Mouse (Mus musculus): ENCODE results near the gene Fhod1.

The Fhod1 gene

DNA sequence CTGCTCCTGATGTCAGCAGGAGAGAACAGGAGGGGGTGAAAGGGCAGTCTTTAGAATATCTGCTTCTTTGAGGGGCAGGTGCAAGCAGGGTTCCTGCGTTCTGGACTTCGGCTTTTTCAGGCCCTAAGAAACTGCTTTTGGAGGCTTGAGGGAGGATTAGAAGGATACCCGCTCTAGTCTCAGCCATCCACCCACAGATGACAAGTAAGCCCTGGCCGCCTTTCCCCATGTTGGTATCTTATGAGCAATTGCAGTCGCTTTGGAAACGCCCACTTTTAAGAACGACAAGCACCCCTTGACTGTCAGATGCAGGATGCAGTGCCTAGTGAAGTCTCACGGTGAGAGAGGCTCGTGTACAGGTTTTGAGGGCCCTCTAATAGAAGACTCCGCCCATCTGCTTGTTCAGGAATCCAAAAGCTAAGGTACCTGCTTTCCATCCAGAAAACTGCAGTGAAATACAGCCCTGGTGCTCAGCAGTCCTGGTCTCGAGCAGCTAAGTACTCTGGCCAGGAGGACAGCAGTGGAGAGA is 29.0 kb downstream of the Fhod1 start:
- DNase-seq (ENCODE audit: low read depth, low spot score) = no peak

DNA sequence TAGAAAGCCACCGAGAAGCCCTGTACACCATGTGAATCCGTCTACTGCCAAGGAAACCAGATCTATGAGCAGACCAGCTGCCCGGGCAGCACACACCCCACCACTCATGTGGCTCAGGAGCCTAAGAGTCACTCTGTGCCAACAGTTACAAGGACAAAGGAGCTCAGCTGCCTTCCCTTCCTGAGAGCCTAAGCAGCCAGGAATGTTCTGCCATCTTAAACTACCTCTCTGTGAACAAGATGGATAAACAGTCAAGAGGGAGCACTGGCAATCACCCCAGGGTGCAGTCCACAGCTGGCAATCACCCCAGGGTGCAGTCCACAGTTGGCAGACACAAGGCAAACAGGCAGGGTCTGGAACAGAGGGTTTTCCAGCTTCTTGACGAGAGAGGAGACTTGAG is 29.8 kb downstream of the Fhod1 start:
- no peak for DNase-seq (ENCODE audit: low read depth, low spot score)

DNA sequence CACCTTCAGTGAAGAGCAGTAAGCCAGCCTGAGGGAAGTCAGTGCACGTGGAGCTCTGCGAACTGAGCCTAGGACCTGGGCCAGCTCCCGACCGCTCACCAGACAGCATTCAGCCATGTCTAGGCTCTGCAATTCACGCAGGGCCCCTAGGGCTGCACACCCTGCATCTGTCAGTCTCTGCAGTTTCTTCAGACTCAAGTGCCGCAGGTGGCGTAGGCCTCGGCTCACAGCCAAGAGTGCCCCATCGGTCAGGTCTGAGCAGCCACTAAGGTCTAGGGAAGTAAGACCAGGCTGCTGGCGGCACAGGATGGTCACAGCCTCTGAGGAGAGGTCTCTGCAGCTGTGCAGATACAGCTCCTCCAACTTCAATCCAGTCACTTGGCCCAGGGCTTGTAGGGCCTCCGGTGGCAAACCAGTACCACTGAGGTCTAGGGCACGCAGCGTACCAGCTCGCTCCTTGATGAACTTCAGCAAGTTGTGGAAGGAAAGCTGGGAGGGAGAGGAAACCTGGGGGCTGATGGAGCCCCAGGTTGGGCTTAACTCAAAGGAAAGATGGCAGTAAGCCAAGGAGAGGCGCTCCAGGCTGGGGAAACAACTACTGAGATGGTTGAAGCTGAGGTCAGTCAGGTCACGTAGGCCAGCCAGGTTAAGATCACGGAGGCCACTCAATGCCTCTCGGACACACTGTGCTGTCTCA is 32.5 kb downstream of the Fhod1 start:
- no peak for DNase-seq (ENCODE audit: low read depth, low spot score)

DNA sequence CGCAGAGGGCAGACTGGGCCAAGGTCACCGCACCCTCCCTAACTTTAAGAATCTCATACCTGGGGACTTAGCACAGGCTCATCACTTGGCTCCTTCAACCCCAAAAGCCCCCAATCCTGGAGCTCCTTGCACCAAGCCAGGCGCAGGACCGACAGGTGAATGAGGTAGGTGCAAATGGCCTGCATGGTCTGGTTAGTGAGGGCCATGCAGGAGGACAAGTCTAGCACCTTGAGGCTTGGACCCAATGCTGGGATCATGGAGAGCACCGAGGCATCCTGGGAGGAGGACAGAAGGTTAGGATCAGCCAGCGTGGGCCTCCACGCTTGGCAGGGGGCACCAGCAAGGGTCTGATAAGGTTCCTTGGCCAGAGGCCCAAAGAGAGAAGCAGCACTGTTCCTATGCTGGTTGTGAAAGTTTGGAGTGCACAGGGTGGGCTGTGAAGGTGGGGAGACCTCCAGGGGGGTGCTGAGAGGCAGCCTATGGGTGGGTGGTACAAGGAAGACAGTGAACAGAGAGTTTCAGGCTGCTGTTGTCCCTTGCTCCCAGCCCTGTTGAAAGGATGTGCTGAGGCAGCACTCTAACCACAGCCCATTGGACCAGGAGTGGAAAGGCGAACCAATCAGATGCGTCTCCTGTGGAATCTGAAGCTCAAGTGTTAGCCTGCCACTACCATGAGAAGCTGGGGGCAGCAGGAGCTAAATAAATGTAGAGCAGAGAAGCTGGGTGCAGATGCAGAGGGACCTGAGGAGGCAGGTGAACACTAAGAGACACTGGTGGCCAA is 33.9 kb downstream of the Fhod1 start:
- DNase-seq (ENCODE audit: low read depth, low spot score) = no peak

DNA sequence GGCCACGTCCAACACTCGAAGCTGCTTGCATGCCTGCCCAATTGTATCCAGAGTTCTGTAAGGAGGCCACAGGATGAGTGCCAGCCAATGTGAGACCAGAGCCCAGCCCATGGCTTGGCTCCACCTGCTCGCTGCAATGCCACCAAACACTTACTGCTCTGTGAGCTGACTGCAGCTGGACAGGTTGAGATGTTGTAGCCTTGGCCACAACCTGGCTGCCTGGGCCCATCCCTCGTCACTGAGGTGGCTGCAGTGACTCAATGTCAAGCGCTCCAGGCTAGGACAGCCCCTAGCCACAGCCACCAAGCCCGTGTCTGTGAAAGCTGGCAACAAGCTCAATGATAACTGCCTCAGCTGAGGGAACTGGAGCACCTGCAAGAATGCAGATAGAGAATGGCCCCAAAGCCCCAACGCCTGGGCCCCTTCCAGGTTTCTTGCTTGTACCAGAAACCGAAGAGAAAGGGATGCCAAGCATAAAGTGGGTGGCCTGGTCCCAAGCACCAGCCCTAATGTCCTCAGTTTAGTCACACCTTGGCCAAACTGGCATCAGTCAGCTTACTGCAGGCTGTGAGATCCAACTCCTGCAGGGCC is 34.8 kb downstream of the Fhod1 start:
- DNase-seq (ENCODE audit: low read depth, low spot score) = no peak

GRCm38 (mm10) chr8:105311718-105312117 is 36.0 kb downstream of the Fhod1 start:
- DNase-seq (ENCODE audit: low read depth, low spot score) = no peak

DNA sequence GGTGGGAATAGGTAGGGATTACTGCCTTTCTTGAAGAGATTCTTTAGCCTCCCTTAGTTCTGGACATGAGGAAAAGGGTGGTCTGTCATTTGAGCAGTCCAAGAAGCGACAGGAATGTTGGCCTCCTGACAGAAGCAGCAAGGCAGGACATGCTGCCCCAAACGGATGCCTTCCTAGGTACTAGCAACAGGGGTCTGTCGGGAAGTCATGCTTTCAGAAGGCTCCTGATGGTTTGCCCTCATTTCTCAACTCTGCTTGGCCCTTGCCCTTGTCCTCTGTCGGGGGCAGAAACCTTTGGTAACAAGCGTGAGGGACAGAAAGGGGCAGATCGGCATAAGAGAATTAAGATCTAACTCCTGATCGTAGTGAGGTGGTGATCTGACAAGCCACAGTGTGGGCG is 37.6 kb downstream of the Fhod1 start:
- no peak for DNase-seq (ENCODE audit: low read depth, low spot score)

- no peak for DNase-seq (ENCODE audit: low read depth, low spot score)
Observed at GRCm38 (mm10) chr8:105309142-105309847, 38.5 kb downstream of the Fhod1 start.

DNA sequence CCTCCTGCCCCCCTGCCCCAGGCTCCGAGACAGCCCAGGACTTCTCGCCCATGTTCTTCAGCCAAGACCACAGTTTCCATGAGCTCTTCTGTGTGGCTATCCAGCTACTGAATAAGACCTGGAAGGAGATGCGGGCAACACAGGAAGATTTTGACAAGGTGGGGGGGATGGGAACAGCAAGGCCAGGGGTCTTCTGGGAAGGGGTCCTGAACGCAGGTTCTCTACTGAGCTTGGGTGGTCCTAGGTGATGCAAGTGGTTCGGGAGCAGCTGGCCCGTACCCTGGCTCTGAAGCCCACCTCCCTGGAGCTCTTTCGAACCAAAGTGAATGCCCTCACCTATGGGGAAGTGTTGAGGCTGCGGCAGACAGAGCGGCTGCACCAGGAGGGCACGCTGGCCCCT is 39.3 kb downstream of the Fhod1 start:
- DNase-seq (ENCODE audit: low read depth, low spot score) = no peak

DNA sequence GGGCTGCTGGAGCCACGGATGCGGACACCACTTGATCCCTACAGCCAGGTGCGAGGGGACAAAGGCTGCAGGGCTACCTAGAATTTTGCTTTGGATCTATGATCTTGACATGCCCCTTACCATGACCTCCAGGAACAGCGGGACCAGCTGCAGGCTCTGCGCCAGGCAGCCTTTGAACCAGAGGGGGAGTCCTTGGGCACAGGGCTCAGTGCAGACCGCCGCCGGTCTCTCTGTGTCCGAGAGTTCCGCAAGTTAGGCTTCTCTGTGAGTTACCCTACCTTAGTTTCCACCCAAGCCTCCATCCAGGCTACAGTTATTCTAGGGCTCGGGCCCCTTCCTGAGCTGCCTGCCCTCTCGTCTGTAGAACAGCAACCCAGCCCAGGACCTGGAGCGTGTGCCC is 40.1 kb downstream of the Fhod1 start:
- DNase-seq (ENCODE audit: low read depth, low spot score) = no peak

- no peak for DNase-seq (ENCODE audit: low read depth, low spot score)
Observed at GRCm38 (mm10) chr8:105306146-105306691, 41.5 kb downstream of the Fhod1 start.

- DNase-seq (ENCODE audit: low read depth, low spot score) = no peak
Observed at GRCm38 (mm10) chr8:105305211-105306145, 42.3 kb downstream of the Fhod1 start, which contains the start of gene Elmo3. TSS of gene Elmo3 (plus strand) at chr8:105305601.

DNA sequence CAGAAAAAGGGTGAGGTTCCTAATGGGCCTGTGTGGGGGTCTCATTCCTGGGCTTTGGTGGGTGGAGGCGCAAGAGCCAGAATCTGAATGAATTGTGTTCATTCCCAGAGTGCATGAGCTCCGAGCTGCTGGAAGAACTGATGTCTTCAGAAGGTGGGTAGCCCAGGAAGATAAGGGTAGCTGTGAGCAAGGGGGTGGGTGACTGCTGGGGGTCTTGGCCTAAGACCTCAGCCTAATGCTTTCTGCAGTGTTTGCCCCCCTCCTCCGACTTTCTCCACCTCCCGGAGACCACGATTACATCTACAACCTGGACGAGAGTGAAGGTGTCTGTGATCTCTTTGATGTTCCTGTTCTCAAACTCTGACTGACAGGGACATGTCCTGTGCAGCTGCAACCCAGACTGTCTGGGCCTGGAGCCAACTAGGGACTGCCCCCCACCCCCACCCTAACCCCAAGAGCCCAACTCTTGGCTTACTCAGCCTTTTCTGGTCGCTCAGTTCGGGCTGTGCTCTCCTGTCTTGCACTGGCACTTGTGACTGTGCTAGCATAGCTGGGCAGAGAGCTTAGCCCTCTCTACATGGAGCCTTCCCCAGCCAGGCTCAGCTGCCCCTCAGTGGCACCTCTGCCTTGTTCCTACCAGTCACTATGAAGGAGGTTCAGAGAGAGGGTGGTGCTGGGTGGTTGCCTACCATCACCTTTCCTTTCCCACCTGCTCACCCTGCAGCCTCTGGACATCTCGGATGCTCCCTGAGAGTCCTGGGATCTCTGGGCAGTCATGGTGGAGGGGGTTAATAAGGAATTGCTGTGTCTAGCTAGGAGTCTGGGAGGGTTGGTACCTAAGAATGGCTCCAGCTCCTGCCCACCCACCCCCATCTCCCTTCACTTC is 43.2 kb downstream of the Fhod1 start:
- no peak for DNase-seq (ENCODE audit: low read depth, low spot score)

GRCm38 (mm10) chr8:105303874-105304273 is 43.9 kb downstream of the Fhod1 start:
- no peak for DNase-seq (ENCODE audit: low read depth, low spot score)

- DNase-seq (ENCODE audit: low read depth, low spot score) = no peak
Observed at GRCm38 (mm10) chr8:105303396-105303795, 44.4 kb downstream of the Fhod1 start.

DNA sequence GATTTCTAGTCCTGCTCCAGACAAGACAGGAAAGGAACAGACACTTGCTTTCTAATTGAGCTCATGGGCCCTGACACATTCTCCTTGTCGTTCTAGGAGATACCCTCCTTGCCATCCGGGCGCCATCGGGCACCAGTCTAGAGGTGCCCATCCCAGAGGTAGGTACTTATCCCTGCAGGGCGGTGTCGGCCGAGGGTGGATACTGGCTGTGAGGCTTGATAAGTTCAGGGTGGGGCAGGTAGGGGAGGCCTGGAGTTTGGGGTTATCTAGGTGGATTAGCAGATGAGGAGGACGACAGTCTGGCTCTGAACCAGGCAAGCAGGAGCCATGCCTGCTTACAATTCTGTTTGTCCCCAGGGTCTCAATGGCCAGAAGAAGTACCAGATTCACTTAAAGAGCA is 47.8 kb downstream of the Fhod1 start:
- peak; percentile 84 for DNase-seq (ENCODE audit: low read depth, low spot score)

- no peak for DNase-seq (ENCODE audit: low read depth, low spot score)
Observed at GRCm38 (mm10) chr8:105298351-105299252, 49.2 kb downstream of the Fhod1 start.

- peak; percentile 78 for DNase-seq (ENCODE audit: low read depth, low spot score)
Observed at GRCm38 (mm10) chr8:105297511-105298192, 50.1 kb downstream of the Fhod1 start, which contains the start of gene E2f4. TSS of gene E2f4 (plus strand) at chr8:105297663.
